Mouse (Mus musculus) G1E (cell line): ENCODE results near the gene Eomes. TPM values are rescaled to one million over a fixed set of nuclear protein-coding genes. Genes with fewer than 3 reads are reported as not detected.

Experiments used
- ATAC-seq: 2 replicates; pipeline ENCODE4 v1.8.0; 2016; ENCODE audit warnings: mild to moderate bottlenecking; ENCODE audit not compliant: insufficient number of reproducible peaks, poor library complexity, low FRiP score, severe bottlenecking; ENCODE audit errors: extremely low read depth
- DNase-seq: peaks from one replicate; pipeline ENCODE4 v3.0.0; 2012; ENCODE audit warnings: low spot score
- H3K27me3 ChIP-seq: 2 replicates; pipeline ENCODE4 v1.6.1; 2012; ENCODE audit warnings: mild to moderate bottlenecking, low read length, inconsistent platforms; ENCODE audit not compliant: insufficient read depth
- H3K36me3 ChIP-seq: replicated peaks from 2 replicates; pipeline ENCODE3; 2012; ENCODE audit warnings: mild to moderate bottlenecking, inconsistent platforms
- H3K4me1 ChIP-seq: 2 replicates; pipeline ENCODE4 v1.6.1; 2012; ENCODE audit warnings: low read depth, low read length, inconsistent platforms, mixed read lengths; ENCODE audit not compliant: insufficient read depth
- H3K4me3 ChIP-seq: 2 replicates; pipeline ENCODE4 v1.5.1; 2012; ENCODE audit warnings: low read depth, mild to moderate bottlenecking, inconsistent platforms, low read length, moderate library complexity, mixed read lengths
- H3K9me3 ChIP-seq: replicated peaks from 2 replicates; pipeline ENCODE4 v1.6.1; 2012; ENCODE audit warnings: inconsistent platforms
- CTCF ChIP-seq: IDR thresholded peaks from 2 replicates; pipeline ENCODE4 v1.5.1; 2012; ENCODE audit warnings: low read depth, low read length, inconsistent platforms, mixed read lengths
- GATA1 ChIP-seq: IDR thresholded peaks from 2 replicates; pipeline ENCODE4 v1.6.1; 2012; ENCODE audit warnings: borderline replicate concordance, low read length, inconsistent platforms, mixed read lengths
- GATA2 ChIP-seq: IDR thresholded peaks from 2 replicates; pipeline ENCODE4 v1.6.1; 2012; ENCODE audit warnings: low read depth, low read length, inconsistent platforms, borderline replicate concordance
- POLR2AphosphoS5 ChIP-seq: IDR thresholded peaks from 2 replicates; pipeline ENCODE4 v1.6.1; 2012; ENCODE audit warnings: low read depth, low read length, inconsistent platforms; ENCODE audit not compliant: insufficient replicate concordance
- TAL1 ChIP-seq: conservative IDR thresholded peaks from 2 replicates; pipeline ENCODE4 v1.6.1; 2012; ENCODE audit warnings: low read depth, low read length, inconsistent platforms, mixed read lengths
- polyA plus RNA-seq: library from polyadenylated mRNA; stranded (reverse); fragments of >175 nt; gene quantifications from 2 replicates; pipeline ENCODE4 v1.2.3, GENCODE M21; 2012
- total RNA-seq, 2 experiments: library from RNA; stranded (forward) in 1 of 2; stranded (reverse) in 1 of 2; fragments of 200-1000 nt in 1 of 2; fragments of >200 nt in 1 of 2; fragmentation: Nextera tagmentation in 1 of 2; gene quantifications; 2 replicates each; pipeline ENCODE4 v1.2.3; 2014 to 2017

The Eomes gene
- total and polyA plus RNA-seq, 3 experiments = 0.05 TPM; not detected in 2

- TF ChIP-seq CTCF = no peak
- no peak for TF ChIP-seq GATA2
- no peak for TF ChIP-seq GATA1
- no peak for TF ChIP-seq POLR2AphosphoS5
- no peak for TF ChIP-seq TAL1
- DNase-seq = no peak
- Histone ChIP-seq H3K36me3 (no peaks in the 10 kb centered on the region), H3K27me3 (no peaks in the 10 kb centered on the region), H3K4me3 (no peak overlapping the region), H3K9me3 (peaks cover 33% of the 10 kb centered on the region), H3K4me1 (no peaks in the 10 kb centered on the region)
- ATAC-seq = no peak
These were observed 606 bp upstream of the Eomes start for GRCm38 (mm10) chr9:118477281-118477931.

DNA sequence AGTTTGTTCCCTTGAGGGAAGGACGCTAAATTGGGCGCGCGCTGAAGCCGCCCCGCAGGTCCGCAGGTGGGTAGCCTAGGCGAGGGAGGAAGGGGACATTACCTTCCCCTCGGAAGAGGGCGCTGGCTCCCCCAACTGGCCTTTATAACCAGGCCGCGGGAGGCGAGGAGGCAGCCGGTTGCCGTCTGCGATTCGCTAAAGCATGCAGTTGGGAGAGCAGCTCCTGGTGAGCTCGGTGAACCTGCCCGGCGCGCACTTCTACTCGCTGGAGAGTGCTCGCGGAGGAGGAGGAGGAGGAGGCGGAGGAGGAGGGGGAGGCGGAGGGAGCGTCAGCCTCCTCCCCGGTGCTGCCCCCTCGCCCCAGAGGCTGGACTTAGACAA lies 436 bp downstream of the Eomes start:
- TF ChIP-seq TAL1 (no peak), CTCF (no peak), POLR2AphosphoS5 (no peak), GATA1 (no peak), GATA2 (no peak)
- Histone ChIP-seq H3K4me3 (no peak overlapping the region; the same call in 1 of the 2 replicates), H3K9me3 (peaks cover 33% of the 10 kb centered on the region), H3K27me3 (no peaks in the 10 kb centered on the region), H3K4me1 (no peaks in the 10 kb centered on the region), H3K36me3 (no peaks in the 10 kb centered on the region)
- DNase-seq = no peak
- no peak for ATAC-seq

DNA sequence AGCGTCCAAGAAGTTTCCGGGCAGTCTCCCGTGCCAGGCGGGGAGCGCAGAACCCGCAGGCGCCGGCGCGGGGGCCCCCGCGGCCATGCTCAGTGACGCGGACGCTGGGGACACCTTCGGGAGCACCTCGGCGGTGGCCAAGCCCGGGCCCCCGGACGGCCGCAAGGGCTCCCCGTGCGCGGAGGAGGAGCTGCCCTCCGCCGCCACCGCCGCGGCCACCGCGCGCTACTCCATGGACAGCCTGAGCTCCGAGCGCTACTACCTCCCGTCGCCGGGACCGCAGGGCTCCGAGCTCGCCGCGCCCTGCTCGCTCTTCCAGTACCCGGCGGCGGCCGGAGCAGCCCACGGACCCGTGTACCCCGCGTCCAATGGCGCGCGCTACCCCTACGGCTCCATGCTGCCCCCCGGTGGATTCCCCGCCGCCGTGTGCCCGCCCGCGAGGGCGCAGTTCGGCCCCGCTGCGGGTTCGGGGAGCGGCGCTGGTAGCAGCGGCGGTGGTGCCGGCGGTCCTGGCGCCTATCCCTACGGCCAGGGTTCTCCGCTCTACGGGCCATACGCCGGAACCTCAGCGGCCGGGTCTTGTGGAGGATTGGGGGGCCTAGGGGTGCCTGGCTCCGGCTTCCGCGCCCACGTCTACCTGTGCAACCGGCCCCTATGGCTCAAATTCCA lies 961 bp downstream of the Eomes start:
- Histone ChIP-seq H3K4me1 (no peaks in the 10 kb centered on the region), H3K9me3 (peaks cover 33% of the 10 kb centered on the region), H3K36me3 (no peaks in the 10 kb centered on the region), H3K4me3 (no peak overlapping the region), H3K27me3 (no peaks in the 10 kb centered on the region)
- ATAC-seq (no peak), DNase-seq (no peak)
- TF ChIP-seq GATA1 (no peak), POLR2AphosphoS5 (no peak), TAL1 (no peak), GATA2 (no peak), CTCF (no peak)

- Histone ChIP-seq H3K9me3 (peaks cover 33% of the 10 kb centered on the region), H3K27me3 (no peaks in the 10 kb centered on the region), H3K36me3 (no peaks in the 10 kb centered on the region), H3K4me3 (no peak overlapping the region), H3K4me1 (no peaks in the 10 kb centered on the region)
- ATAC-seq = no peak
- TF ChIP-seq GATA1 (no peak), GATA2 (no peak), TAL1 (no peak), CTCF (no peak), POLR2AphosphoS5 (no peak)
- no peak for DNase-seq
These were observed 1.7 kb downstream of the Eomes start for GRCm38 (mm10) chr9:118479508-118480291.

DNA sequence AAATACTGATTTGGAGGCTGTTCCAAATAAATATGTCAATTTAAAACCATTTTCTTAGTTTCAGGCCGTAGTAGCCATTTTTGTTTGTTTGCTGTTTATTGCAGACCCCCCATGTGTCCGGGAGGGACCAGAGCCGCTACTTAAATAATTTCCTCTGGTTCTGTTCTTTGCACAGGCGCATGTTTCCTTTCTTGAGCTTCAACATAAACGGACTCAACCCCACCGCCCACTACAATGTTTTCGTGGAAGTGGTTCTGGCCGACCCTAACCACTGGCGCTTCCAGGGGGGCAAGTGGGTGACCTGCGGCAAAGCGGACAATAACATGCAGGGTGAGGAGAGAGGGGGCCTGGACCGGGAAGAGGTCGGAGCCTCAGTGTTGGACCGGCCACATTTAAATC lies 2.3 kb downstream of the Eomes start:
- ATAC-seq (no peak), DNase-seq (no peak)
- no peaks in the 10 kb centered on the region for H3K4me1 ChIP-seq
- H3K27me3 ChIP-seq = no peaks in the 10 kb centered on the region
- peaks cover 33% of the 10 kb centered on the region for H3K9me3 ChIP-seq
- no peaks in the 10 kb centered on the region for H3K36me3 ChIP-seq
- H3K4me3 ChIP-seq = no peak overlapping the region
- TF ChIP-seq CTCF (no peak), TAL1 (no peak), GATA1 (no peak), POLR2AphosphoS5 (no peak), GATA2 (no peak)

DNA sequence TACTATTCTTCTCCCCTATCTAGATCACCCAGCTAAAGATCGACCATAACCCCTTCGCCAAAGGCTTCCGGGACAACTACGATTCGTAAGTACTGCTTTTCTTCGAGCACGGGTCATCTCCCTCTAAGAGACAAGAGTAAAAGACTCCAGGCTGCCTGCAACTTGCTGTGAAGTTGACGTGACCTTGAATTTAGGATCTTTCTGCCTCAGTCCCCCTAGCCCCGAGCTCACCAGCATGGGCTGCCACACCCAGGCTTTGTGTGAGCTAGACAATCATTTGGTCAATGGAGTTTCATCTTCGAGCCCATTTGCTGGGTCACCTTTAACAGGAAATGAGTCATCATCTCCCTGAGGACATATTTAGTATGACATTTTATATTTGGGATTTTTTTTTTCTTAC lies 4.2 kb downstream of the Eomes start:
- H3K36me3 ChIP-seq = no peaks in the 10 kb centered on the region
- ATAC-seq (no peak), DNase-seq (no peak)
- no peak overlapping the region for H3K4me3 ChIP-seq
- H3K27me3 ChIP-seq = peaks cover 11% of the 10 kb centered on the region
- H3K4me1 ChIP-seq = no peaks in the 10 kb centered on the region
- TF ChIP-seq TAL1 (no peak), GATA2 (no peak), GATA1 (no peak), POLR2AphosphoS5 (no peak), CTCF (no peak)
- H3K9me3 ChIP-seq = peaks cover 24% of the 10 kb centered on the region
